Mouse (Mus musculus): ENCODE measurements around the gene Slc2a12.

Gene Slc2a12

DNA sequence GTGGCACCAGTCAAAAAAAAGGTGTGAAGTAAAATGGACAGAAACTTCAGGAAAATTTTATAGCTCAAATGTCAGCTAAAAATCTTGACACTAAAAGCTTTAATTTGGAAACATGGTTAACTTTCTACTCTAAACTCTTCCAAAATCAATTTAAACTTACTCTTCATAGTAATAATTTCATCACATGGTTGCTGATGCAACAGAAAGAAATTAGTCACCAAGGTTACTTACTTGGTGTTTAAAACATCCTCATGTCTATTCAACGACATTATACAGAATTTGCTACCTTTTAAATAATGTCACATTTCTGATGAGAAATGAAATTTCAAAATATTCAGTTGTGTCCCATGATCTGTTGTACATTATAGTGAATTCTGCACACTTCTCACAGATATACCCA is 83.4 kb downstream of the Slc2a12 start:
- DNase-seq (ENCODE audit: low read depth, low spot score): no peak

DNA sequence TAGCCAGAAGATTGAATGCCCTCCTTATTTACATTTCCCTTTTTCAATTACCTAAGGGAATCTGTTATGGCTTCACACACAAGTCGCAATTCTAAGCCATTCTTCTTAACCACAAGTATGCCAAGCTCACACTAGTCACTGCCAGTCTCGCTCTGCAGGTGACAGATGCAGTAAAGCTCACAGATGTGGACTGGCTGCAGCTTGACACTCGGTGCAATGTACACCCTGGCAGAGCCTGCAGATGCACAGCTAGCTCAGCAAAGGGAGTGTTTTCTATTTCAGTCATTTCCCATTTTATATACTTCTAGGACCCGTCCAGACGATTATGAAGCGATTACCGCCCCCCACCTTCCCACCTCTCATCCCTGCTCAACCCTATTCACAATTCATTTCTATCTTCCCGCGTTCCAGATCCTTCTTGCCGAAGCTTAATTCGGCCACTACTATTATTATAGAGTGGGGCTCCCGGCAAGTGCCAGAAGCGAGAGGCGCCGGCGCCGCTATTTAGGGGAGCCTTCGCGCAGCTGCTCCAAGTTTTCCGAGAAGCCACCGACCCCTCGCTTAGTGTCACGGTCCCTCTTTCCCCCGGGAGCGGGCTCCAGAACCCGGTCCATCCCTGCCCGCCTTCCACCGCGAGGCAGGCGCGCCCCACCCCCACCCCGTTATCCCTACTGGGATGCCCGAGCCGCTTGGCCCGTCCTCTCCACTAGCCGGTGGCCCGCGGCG is 85.6 kb downstream of the Slc2a12 start:
- DNase-seq (ENCODE audit: low read depth, low spot score): peak; percentile 15

DNA sequence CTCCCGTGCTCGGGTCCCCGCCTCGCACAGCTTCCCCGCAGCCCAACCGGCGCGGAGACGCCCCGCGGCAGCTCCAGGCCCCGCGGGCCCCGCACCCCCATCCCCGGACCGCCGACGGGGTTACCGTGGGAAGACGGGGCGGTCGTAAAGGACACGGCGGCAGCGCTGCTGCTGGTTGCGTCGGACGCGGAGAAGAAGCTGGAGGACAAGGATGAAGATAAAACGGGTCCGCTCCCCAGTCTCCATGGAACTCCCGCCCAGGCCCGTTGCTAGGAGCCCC is 86.1 kb downstream of the Slc2a12 start:
- DNase-seq (ENCODE audit: low read depth, low spot score): no peak

DNA sequence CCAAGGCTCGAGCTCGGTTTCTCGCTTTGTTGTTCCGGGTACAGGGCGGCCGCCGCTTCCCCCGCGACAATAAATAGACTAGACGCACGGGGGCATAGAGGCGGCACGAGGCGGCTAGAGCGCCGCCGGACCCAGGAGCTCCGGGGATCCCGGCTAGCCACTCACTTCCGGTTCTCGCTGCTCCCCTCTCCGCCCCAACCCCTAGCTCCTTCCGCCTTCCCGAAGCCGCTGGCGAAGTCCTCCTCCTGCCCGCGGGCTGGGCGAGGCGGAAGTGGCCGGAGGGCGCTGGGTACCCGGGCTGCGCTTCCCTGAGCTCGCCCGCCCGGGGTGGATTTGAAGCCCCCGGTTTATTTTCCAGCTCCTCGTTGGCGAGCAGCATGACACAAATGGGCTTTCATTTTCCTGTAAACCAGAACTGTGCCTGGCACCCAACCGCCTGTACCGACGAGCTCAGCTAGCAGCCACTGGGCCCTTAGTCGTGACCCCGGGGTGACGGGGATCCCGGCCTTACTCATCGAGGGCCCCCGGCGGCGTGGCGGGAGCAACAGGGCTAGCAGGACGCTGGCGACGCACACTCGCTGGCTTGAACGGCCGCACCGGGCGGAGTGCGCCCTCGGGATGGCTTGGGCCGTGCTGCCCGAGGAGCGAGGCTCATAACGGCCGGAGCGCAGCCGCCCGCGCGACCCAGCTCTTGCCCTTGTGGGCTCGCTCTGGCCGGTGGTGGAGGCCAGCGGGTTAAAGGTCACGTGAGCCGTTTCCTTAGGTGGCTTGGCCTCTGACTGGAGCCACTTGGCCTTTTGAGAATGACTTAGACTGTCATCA is 86.7 kb downstream of the Slc2a12 start, which contains the start of gene Tbpl1:
Tbpl1 (minus strand) TSS at position 667 of the 822 bp plus-strand sequence.
- DNase-seq (ENCODE audit: low read depth, low spot score): peak; percentile 97

DNA sequence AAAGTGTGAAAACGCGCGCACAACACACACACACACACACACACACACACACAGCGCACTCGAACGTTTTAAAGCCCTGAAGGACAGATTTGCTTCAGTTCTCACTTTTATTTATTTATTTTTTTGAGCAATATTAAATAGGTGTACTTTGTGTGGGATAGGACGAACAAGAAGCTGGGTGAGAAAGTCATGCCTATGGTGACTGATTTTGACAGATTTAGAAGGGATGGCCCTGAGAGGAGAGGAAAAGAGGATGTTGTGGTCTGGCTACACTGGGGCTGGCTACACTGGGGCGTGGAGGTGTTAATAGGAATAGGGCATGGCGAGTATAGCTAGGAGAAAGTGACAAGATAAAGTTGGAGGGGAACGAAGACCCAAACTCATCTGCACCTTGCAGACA is 87.4 kb downstream of the Slc2a12 start:
- DNase-seq (ENCODE audit: low read depth, low spot score): no peak

DNA sequence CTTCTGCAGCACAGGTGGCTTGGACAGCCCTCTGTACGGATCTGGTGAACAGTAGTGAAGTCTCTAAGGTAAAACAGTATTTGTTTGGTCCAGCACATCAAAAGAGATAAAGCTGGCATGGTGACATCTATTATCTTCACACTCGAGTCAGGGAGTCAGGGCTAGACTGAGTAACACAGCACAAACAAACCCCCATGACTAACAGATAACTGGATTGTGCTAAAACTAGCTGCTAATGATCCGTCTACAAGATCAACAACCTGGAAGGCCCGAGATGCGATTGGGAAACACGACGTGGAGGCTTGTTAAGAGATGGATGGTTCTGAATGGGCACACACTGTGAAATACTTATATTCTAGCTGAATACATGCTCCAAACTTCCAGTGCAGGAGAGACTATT is 101.1 kb downstream of the Slc2a12 start:
- no peak for DNase-seq (ENCODE audit: low read depth, low spot score)

DNA sequence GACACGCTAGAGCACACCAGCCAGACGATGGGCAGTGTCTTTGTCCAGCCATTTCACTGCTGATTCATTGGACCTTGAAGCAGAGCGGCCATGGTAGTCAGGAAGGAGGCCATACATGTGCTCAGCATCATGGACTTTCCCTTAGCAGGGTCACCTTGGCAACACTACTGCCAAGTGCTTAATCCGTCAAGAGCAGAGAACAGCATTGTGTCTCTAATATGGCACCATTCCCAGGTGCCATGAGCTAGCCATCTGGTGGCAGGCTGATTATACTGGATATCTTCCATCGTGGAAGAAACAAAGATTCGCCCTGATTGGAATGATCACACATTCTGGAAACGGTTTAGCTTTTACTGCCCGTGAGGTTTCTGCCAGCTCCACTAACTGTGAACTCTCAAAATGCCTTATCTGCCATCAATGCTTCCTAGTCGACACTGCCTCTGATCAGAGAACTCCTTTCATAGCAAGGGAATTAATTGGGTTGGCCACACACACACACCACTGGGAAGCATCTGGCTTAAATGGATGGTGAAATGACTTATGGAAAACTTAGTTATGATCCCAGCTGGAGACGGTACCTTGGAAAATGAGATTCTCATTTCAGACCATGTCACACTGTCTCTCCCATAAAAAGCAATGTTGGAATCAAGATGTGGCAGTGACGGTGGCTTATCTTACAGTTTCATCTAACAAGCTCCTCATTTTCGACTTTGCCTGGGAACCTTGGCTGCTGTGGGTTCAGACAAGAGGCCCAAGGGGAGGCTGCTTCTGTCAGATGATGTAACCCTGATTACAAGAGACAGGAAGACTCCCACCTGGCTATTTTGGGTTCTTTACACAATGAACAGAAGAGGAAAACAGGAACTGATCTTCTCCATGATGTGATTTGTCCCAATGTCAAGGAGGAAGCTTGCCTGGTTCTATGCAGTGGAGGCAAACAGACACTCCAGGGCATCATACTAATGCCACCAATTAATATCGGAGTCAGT is 101.8 kb downstream of the Slc2a12 start:
- no peak for DNase-seq (ENCODE audit: low read depth, low spot score)

DNA sequence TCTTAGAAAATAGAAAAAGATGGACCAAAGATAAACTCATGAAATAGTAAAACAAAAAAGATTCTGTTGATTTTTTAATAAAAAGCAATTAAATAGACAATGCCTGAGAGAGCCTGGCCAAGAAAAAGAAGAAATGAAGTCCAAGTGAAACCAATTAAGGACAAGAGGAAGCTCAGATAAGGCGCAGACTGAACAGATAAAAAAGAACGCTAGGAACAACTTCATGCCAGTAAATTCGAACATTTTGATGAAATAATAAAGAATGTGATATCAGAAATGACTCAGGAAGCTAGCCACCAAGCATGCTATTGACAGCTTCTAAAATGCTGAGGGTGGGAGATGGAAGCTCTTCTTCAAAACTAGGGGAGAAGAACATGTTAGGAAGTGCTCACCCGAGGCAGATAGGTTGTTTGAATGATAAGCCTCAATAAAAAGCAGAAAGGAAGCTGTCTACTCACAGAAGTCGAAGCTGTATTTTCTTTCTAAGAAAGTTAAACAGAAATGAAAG is 106.4 kb downstream of the Slc2a12 start:
- DNase-seq (ENCODE audit: low read depth, low spot score): no peak
